Mouse (Mus musculus) MEL (cell line): ENCODE results near the gene Phtf2. TPM values are rescaled to one million over a fixed set of nuclear protein-coding genes. Genes with fewer than 3 reads are reported as not detected.

Experiments used
- DNase-seq: peaks from one replicate; pipeline ENCODE4 v3.0.0; 2011; ENCODE audit warnings: low read depth, low spot score
- H3K27ac ChIP-seq: 2 replicates; pipeline ENCODE4 v1.5.1; 2012; ENCODE audit warnings: low read depth, mild to moderate bottlenecking, control low read depth, low read length, moderate library complexity; ENCODE audit not compliant: control insufficient read depth
- H3K27me3 ChIP-seq, 2 experiments: fragments of 150-350 bp in 1 of 2; sonication (generic) in 1 of 2; 2 replicates each; pipeline ENCODE4 v1.6.1; 2012; ENCODE audit warnings: low read length in 2 of 2, mild to moderate bottlenecking in 2 of 2, improper control_type of control experiment in 1 of 2, moderate library complexity in 1 of 2; ENCODE audit not compliant: insufficient read depth in 2 of 2, control insufficient read depth in 1 of 2
- H3K36me3 ChIP-seq, 2 experiments: 2 replicates each; pipeline ENCODE4 v1.6.1; 2012 to 2014; ENCODE audit warnings: low read length in 2 of 2, improper control_type of control experiment in 1 of 2, inconsistent platforms in 1 of 2, mild to moderate bottlenecking in 1 of 2; ENCODE audit not compliant: insufficient read depth in 2 of 2, control insufficient read depth in 1 of 2
- H3K4me1 ChIP-seq, 2 experiments: fragments of 150-350 bp in 1 of 2; sonication (generic) in 1 of 2; 2 replicates each; pipeline ENCODE4 v1.6.1; 2012; ENCODE audit warnings: low read length in 2 of 2, improper control_type of control experiment in 1 of 2, mild to moderate bottlenecking in 1 of 2; ENCODE audit not compliant: insufficient read depth in 2 of 2, control insufficient read depth in 1 of 2
- H3K4me3 ChIP-seq, 2 experiments: fragments of 150-350 bp in 1 of 2; sonication (generic) in 1 of 2; 2 replicates each; pipeline ENCODE4 v1.5.1; 2012; ENCODE audit warnings: low read depth in 2 of 2, low read length in 2 of 2, mild to moderate bottlenecking in 2 of 2, moderate library complexity in 2 of 2, control low read depth in 1 of 2, improper control_type of control experiment in 1 of 2; ENCODE audit not compliant: control insufficient read depth in 1 of 2, insufficient read depth in 1 of 2
- H3K79me2 ChIP-seq: 2 replicates; pipeline ENCODE4 v1.6.1; 2012; ENCODE audit warnings: mild to moderate bottlenecking, low read length, moderate library complexity; ENCODE audit not compliant: control insufficient read depth, poor library complexity, insufficient read depth
- H3K9ac ChIP-seq: 2 replicates; pipeline ENCODE4 v1.6.1; 2012; ENCODE audit warnings: low read depth, mild to moderate bottlenecking, control low read depth, low read length, moderate library complexity; ENCODE audit not compliant: control insufficient read depth, poor library complexity, severe bottlenecking
- H3K9me3 ChIP-seq: fragments of 150-350 bp; sonication (generic); replicated peaks from 2 replicates; pipeline ENCODE4 v1.6.1; 2012; ENCODE audit warnings: mild to moderate bottlenecking, low read length, improper control_type of control experiment, moderate library complexity; ENCODE audit not compliant: insufficient read depth
- CHD2 ChIP-seq: IDR thresholded peaks from 2 replicates; pipeline ENCODE4 v1.6.1; 2011; ENCODE audit warnings: low read length, improper control_type of control experiment
- E2F4 ChIP-seq: IDR thresholded peaks from 2 replicates; pipeline ENCODE4 v1.6.1; 2011; ENCODE audit warnings: low read depth, low read length, improper control_type of control experiment, borderline replicate concordance
- ELF1 ChIP-seq: IDR thresholded peaks from 2 replicates; pipeline ENCODE4 v1.6.1; 2014; ENCODE audit warnings: low read depth, mild to moderate bottlenecking, inconsistent platforms, low read length, improper control_type of control experiment, moderate library complexity
- HCFC1 ChIP-seq: IDR thresholded peaks from 2 replicates; pipeline ENCODE4 v1.6.1; 2012; ENCODE audit warnings: low read depth, mild to moderate bottlenecking, inconsistent platforms, low read length, improper control_type of control experiment, moderate library complexity
- MAFK ChIP-seq: IDR thresholded peaks from 2 replicates; pipeline ENCODE4 v1.6.1; 2011; ENCODE audit warnings: low read depth, mild to moderate bottlenecking, low read length, improper control_type of control experiment, borderline replicate concordance
- NRF1 ChIP-seq: IDR thresholded peaks from 2 replicates; pipeline ENCODE4 v1.6.1; 2014; ENCODE audit warnings: low read depth, mild to moderate bottlenecking, inconsistent platforms, low read length, improper control_type of control experiment, moderate library complexity; ENCODE audit not compliant: poor library complexity, insufficient read depth, severe bottlenecking
- POLR2AphosphoS2 ChIP-seq: IDR thresholded peaks from 2 replicates; pipeline ENCODE4 v1.6.1; 2011; ENCODE audit warnings: low read length, improper control_type of control experiment
- RCOR1 ChIP-seq: IDR thresholded peaks from 2 replicates; pipeline ENCODE4 v1.6.1; 2012; ENCODE audit warnings: low read depth, mild to moderate bottlenecking, inconsistent platforms, low read length, improper control_type of control experiment
- SIN3A ChIP-seq: IDR thresholded peaks from 2 replicates; pipeline ENCODE4 v1.6.1; 2012; ENCODE audit warnings: low read length, improper control_type of control experiment, inconsistent platforms
- TAL1 ChIP-seq: IDR thresholded peaks from 2 replicates; pipeline ENCODE4 v1.6.1; 2012; ENCODE audit warnings: mild to moderate bottlenecking, inconsistent platforms, low read length, moderate library complexity, mixed read lengths
- ZC3H11A ChIP-seq: IDR thresholded peaks from 2 replicates; pipeline ENCODE4 v1.6.1; 2012; ENCODE audit warnings: low read depth, mild to moderate bottlenecking, inconsistent platforms, low read length, improper control_type of control experiment
- polyA plus RNA-seq, 2 experiments: library from polyadenylated mRNA; stranded (reverse) in 1 of 2; unstranded in 1 of 2; fragments of >175 nt in 1 of 2; fragments of >200 nt in 1 of 2; gene quantifications; 2 replicates each; pipeline versions ENCODE4 v1.2.1 to v1.2.4; 2012; ENCODE audit warnings: low replicate concordance in 2 of 2, low read depth in 1 of 2; ENCODE audit not compliant: insufficient read length in 2 of 2, insufficient read depth in 1 of 2, missing spikeins in 1 of 2
- total RNA-seq: library from RNA; depleted of rRNA; stranded (reverse); fragments of 300-350 nt; gene quantifications from 2 replicates; pipeline ENCODE4 v1.2.3, GENCODE M21; 2012

Gene Phtf2
- total and polyA plus RNA-seq, 3 experiments = 20.0 TPM; not detected in 1

GRCm38 (mm10) chr5:20843816-20844215 is 38.1 kb downstream of the Phtf2 start:
- no peaks in the 10 kb centered on the region for H3K27me3 ChIP-seq
- DNase-seq = no peak
- TF ChIP-seq ELF1 = no peak
- no peak for TF ChIP-seq POLR2AphosphoS2
- no peak for TF ChIP-seq HCFC1
- no peak for TF ChIP-seq MAFK
- TF ChIP-seq CHD2 = no peak
- no peak for TF ChIP-seq RCOR1
- TF ChIP-seq TAL1 = no peak
- no peaks in the 10 kb centered on the region for H3K9me3 ChIP-seq
- H3K79me2 ChIP-seq = peaks cover 2% of the 10 kb centered on the region; the same call in 1 of the 2 replicates
- H3K27ac ChIP-seq = no peak overlapping the region
- H3K9ac ChIP-seq = no peak overlapping the region
- peaks cover 2 to 16% of the 10 kb centered on the region in 2 experiments for H3K36me3 ChIP-seq
- H3K4me1 ChIP-seq = peaks cover 0 to 5% of the 10 kb centered on the region in 2 experiments; a peak in 2 of 4 replicates
- H3K4me3 ChIP-seq = no peak overlapping the region

DNA sequence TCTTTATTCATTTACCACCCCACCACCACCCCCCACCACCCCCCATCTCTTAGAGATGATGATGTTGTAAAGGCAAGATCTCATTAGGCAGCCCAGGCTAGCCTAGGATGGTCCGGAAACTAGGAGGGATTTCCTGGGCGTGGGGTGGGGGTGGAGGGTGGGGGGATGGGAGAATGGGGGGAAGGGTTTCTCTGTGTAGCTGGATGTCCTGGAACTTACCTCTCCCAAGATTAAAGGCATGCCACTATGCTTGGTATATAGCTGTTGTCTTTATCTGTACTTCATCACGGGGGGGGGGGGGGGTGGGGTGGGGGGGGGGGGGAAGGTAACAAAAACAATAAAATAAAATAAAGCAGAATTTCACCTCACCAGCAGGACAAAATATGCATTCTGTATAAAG is 38.5 kb downstream of the Phtf2 start:
- no peak for TF ChIP-seq RCOR1
- no peak for TF ChIP-seq NRF1
- TF ChIP-seq SIN3A = no peak
- TF ChIP-seq, all 39 proteins: peak for 0
- H3K36me3 ChIP-seq = peaks cover 2 to 16% of the 10 kb centered on the region in 2 experiments
- DNase-seq = no peak
- H3K4me1 ChIP-seq = peaks cover 0 to 5% of the 10 kb centered on the region in 2 experiments; a peak in 2 of 4 replicates
- H3K9ac ChIP-seq = no peak overlapping the region
- no peaks in the 10 kb centered on the region for H3K9me3 ChIP-seq
- no peaks in the 10 kb centered on the region for H3K27me3 ChIP-seq
- H3K4me3 ChIP-seq = no peak overlapping the region
- peaks cover 2% of the 10 kb centered on the region; the same call in 1 of the 2 replicates for H3K79me2 ChIP-seq
- H3K27ac ChIP-seq = no peak overlapping the region

GRCm38 (mm10) chr5:20837082-20837481 is 44.8 kb downstream of the Phtf2 start:
- TF ChIP-seq ZC3H11A (no peak), CHD2 (no peak), E2F4 (no peak)
- no peak overlapping the region for H3K27ac ChIP-seq
- no peaks in the 10 kb centered on the region for H3K9me3 ChIP-seq
- H3K36me3 ChIP-seq = peaks cover 2 to 11% of the 10 kb centered on the region in 2 experiments; a peak in 3 of 4 replicates
- H3K4me3 ChIP-seq = no peak overlapping the region
- no peaks in the 10 kb centered on the region for H3K27me3 ChIP-seq
- DNase-seq = no peak
- no peak overlapping the region for H3K9ac ChIP-seq
- H3K79me2 ChIP-seq = no peaks in the 10 kb centered on the region; the same call in 1 of the 2 replicates
- H3K4me1 ChIP-seq = peaks cover 0 to 3% of the 10 kb centered on the region in 2 experiments; a peak in 2 of 4 replicates
